Mouse (Mus musculus) MEL (cell line): ENCODE data around the gene Ippk.
A peak's percentile ranks its signal among the peaks of the same experiment; 100 is the strongest.

ENCODE experiments used
- CHD1 ChIP-seq: IDR thresholded peaks from 2 replicates; pipeline ENCODE4 v1.6.1; 2012; ENCODE audit warnings: low read depth, mild to moderate bottlenecking, inconsistent platforms, low read length, improper control_type of control experiment
- CTCF ChIP-seq, 3 experiments: IDR thresholded peaks in 2 of 3; conservative IDR thresholded peaks in 1 of 3; 2 replicates each; pipeline ENCODE4 v1.5.1; 2011 to 2012; ENCODE audit warnings: low read length in 3 of 3, low read depth in 2 of 3, mild to moderate bottlenecking in 2 of 3, improper control_type of control experiment in 1 of 3, inconsistent platforms in 1 of 3, mixed read lengths in 1 of 3, moderate library complexity in 1 of 3; ENCODE audit not compliant: control insufficient read depth in 1 of 3, insufficient read depth in 1 of 3, poor library complexity in 1 of 3, severe bottlenecking in 1 of 3
- EP300 ChIP-seq, 2 experiments: IDR thresholded peaks; 2 replicates each; pipeline ENCODE4 v1.6.1; 2011; ENCODE audit warnings: improper control_type of control experiment in 2 of 2, low read length in 2 of 2, low read depth in 1 of 2, mild to moderate bottlenecking in 1 of 2
- GATA1 ChIP-seq: IDR thresholded peaks from 2 replicates; pipeline ENCODE4 v1.6.1; 2011; ENCODE audit warnings: low read depth, low read length, improper control_type of control experiment
- MYC ChIP-seq: IDR thresholded peaks from 2 replicates; pipeline ENCODE4 v1.6.1; 2011; ENCODE audit warnings: low read depth, mild to moderate bottlenecking, low read length, improper control_type of control experiment, moderate library complexity
- POLR2A ChIP-seq, 2 experiments: IDR thresholded peaks; 2 replicates each; pipeline ENCODE4 v1.6.1; 2011 to 2012; ENCODE audit warnings: low read length in 2 of 2, mild to moderate bottlenecking in 2 of 2, control low read depth in 1 of 2, improper control_type of control experiment in 1 of 2, low read depth in 1 of 2, moderate library complexity in 1 of 2; ENCODE audit not compliant: control insufficient read depth in 1 of 2, insufficient read depth in 1 of 2, poor library complexity in 1 of 2
- ZNF384 ChIP-seq: IDR thresholded peaks from 2 replicates; pipeline ENCODE4 v1.6.1; 2012; ENCODE audit warnings: low read depth, mild to moderate bottlenecking, inconsistent platforms, low read length, improper control_type of control experiment

- TF ChIP-seq GATA1 (no peak), EP300 (IDR thresholded peaks at IDR 0.05; ENCODE audit: low read depth in 1 of 2, low read length in 2 of 2) (0 out of 4 replicates have a peak, but pooled peaks of 1 of the 2 experiments have one; percentile 19), POLR2A (IDR thresholded peaks at IDR 0.05; ENCODE audit: control insufficient read depth in 1 of 2, insufficient read depth in 1 of 2, low read depth in 1 of 2, low read length in 2 of 2, poor library complexity in 1 of 2) (peak; percentile 94 to 98), CHD1 (no peak), CTCF (IDR thresholded peaks at IDR 0.05 in 2 of 3, conservative IDR thresholded peaks at IDR 0.05 in 1 of 3; ENCODE audit: control insufficient read depth in 1 of 3, insufficient read depth in 1 of 3, low read depth in 2 of 3, low read length in 3 of 3, poor library complexity in 1 of 3, severe bottlenecking in 1 of 3) (no peak), MYC (peak; percentile 69; the same call in 1 of the 2 replicates), ZNF384 (no peak)
Observed at GRCm38 (mm10) chr13:49420754-49421605, at the start of gene Ippk.
